Mouse (Mus musculus) gastrocnemius, postnatal 4 days (tissue): ENCODE measurements around the gene Ewsr1. TPM values are rescaled to one million over a fixed set of nuclear protein-coding genes. Genes with fewer than 3 reads are reported as not detected.
"Not testable (repeated sequence)": the region's sequence is repeated elsewhere in the genome, so short reads cannot be mapped to it uniquely, and the experiment has no call there.

Source experiments
- DNase-seq, 2 experiments: peaks; one replicate each; pipeline ENCODE4 v3.0.0; 2021 to 2022; ENCODE audit warnings: low spot score in 2 of 2, mixed read lengths in 2 of 2
- total RNA-seq, 2 experiments: library from RNA; stranded (reverse); gene quantifications; 2 replicates each; pipeline ENCODE4 v1.2.3; 2021

The Ewsr1 gene
- total RNA-seq, 2 experiments from 2014 or later, result 205 to 243 TPM

- no peak for DNase-seq
These were observed 881 bp downstream of the Ewsr1 start for GRCm38 (mm10) chr11:5098035-5098735.

GRCm38 (mm10) chr11:5096480-5097020 is 2.5 kb downstream of the Ewsr1 start:
- DNase-seq, result no peak

- no peak for DNase-seq
These were observed 3.2 kb downstream of the Ewsr1 start for GRCm38 (mm10) chr11:5095877-5096276.

DNA sequence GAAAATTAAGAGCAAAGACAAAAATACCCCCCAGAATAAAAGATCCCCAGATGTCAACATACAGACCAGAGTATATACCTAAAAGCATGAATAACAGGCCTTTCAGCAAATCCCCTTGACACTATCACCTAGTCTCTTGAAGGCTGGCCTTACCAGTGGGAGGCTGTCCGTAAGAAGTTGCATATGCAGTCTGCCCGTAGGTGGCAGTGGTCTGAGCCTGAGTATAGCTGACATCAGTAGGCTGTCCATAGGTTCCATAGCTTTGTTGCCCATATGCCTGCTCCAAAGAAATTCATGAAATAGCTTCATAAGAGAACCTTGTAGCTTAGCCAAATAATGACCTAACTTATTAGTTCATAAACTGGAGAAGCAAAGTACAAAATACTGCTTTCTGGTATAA is 7.4 kb downstream of the Ewsr1 start:
- no peak for DNase-seq

DNA sequence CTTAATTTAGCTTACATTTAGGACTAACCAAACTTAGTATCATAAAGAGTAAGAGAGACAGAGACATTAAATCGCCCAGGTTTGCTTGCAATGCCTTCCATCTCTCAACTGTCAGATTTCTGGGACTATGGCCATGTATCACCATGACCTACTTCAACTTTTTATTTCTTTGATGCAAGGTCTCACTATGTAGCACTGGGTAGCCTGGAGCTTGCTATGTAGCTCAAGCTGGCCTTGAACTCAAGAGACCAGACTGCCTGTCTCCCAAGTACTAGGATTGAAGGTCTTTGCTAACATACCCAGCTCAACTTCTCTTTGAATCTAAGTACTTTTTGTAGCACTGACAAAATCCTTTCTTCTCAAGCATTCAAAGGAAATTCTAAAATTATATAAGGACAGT is 9.9 kb downstream of the Ewsr1 start:
- DNase-seq, result no peak

DNA sequence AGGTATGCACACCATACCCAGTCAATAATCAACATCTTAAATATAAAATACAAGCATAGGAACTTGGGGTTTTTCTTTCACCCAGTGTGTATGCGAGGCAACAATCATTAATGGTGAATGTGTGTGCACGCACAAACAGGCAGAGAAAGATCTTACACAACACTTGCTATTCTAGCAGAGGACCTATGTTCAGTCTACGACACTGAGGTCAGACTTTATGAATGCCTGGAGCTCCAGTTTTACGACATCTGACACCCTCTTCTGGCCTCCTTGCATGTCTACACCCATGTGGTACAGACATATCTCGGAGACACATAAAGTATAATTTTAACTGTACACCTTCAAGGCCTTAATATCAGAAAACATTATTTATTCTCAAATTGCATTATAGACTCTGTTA is 22.2 kb downstream of the Ewsr1 start:
- DNase-seq, result not testable (repeated sequence)

GRCm38 (mm10) chr11:5075760-5076159 is 23.3 kb downstream of the Ewsr1 start:
- DNase-seq, result no peak

- no peak for DNase-seq
These were observed 24.2 kb downstream of the Ewsr1 start for GRCm38 (mm10) chr11:5074882-5075281.

DNA sequence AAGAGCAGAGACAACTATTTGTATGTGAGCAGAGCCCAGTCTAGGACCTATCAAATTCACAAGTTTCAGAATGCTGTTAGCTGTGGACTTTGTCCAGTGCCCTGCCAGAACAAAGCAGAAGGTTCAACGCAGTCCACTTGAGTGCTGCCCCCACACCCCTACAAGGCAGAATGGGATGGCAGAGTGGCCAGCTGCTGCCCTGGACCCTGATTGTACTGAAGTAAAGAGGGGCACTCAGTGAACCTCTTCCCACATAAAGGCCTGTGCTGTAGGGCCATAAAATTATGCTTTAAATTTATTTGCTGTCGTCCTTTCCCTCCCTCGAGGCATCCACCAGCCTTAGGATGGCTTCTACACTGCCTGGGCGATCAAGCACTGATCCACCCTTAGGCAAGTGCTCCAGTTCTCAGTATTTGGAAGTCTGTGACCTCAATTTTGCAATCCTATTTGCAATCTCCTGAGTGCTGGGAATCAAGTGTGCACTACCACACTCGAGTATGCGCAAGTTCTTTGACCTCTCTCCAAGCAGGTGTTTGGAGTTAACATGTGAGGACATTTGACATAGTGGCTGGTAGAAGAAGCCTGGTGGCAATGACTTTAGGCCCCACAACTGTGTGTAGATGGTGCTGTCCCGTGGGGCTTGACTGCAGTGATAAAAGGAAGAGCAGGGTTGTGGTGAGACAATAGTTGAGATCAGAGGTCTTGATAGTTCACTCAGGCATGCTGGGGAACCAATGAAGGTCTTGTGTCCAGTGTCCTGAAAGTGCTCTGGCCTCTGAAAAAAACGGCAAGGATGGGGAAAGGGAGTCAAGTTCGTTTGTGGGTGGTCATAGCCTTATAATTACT is 30.7 kb downstream of the Ewsr1 start:
- no peak for DNase-seq

DNA sequence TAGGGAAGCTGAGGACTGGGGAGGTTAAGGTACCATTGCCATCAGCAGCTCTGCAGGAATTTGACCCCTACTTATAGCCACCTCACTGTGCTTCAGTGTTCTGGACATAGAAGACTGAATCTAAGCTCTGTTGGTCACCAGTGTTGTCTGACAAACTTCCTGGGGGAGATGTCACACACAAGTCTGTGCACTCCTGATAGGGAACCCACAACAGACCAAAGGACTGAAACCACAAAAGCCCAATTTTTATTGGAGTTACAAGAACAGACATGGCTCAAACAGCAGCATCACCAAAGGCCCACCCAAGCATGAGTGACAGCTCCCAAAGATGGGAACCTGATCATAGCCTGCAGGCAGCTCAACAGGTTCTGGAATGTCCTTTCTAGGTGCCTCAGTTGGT is 32.0 kb downstream of the Ewsr1 start:
- DNase-seq, result no peak

DNA sequence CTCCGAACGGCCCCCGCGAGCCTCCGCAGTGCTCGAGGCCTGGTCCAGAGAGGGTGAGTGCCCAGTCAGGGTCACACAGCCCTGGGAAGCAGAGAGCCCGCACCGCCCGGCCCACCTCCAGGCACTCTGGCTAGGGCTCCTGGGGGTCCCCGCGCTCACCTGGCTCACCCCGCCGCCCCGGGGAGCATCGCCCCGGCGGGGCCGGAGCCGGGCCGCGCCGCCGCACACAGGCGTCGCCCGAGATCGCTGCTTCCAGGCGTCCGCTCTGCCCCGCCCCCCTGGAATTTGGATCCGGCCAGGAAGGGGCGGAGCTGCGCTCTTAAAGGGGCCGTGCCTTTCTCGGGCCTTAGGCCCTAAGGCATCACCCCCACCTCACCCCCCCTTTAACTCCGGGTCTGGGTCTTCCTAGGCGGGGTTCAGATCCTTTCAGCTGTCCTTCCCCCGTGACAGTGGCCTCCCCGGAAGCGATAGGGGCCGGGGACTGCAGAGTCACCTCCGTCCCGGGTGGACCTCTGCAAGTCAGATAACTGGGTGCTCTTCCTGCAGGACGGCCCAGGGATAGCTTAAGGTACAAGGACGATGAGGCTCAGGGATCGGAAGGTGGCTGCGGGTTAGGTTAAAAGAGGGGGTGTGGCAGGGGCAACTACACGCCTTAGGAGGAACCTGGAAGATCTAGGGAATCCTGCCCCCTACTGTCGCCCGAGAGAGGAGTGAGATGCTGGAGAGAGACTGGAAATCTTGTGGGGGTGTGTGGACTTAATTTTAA is 33.8 kb downstream of the Ewsr1 start, which contains the start of gene Gas2l1:
Gas2l1 (minus strand) TSS at position 272 of the 766 bp plus-strand sequence.
- DNase-seq, result peak; percentile 82 to 91

GRCm38 (mm10) chr11:5064282-5065055 is 34.6 kb downstream of the Ewsr1 start:
- no peak for DNase-seq

DNA sequence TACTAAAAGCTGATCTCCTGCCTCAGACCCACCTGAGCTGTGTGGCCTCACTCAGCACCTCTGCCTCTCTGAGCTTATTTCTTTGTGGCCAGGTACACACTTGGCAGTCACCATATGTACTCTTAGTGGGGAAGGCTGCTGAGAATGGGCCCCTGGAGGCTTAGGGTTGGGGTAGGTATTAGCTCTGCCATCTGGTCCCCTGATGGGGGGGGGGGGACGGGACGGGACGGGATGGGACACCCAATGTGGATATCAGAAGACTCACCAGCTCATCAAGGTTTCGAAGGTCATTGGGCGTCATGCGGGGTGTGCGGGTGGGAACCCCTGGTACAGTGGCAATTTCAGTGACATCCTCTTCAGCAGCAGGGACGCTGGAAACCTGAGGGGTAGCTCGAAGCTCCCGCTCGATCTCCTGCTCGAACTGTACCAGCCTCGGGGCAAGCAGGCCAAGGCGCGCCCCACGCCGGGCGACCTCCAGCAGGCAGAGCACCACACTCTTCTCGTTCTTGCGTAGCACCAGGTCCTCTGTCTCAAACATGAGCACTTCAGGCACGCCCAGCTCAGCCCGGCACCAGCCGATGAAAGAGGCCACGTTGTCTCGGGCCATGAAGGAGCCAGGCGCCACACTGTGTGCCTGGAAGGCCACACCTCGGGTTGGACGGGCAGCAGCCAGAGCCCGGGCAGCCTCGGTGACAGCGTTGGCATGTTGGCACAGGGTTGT is 35.3 kb downstream of the Ewsr1 start:
- no peak for DNase-seq

GRCm38 (mm10) chr11:5062860-5063505 is 36.1 kb downstream of the Ewsr1 start:
- DNase-seq, result no peak

GRCm38 (mm10) chr11:5062326-5062725 is 36.7 kb downstream of the Ewsr1 start:
- peak in 1 of 2 experiments; percentile 31 for DNase-seq

DNA sequence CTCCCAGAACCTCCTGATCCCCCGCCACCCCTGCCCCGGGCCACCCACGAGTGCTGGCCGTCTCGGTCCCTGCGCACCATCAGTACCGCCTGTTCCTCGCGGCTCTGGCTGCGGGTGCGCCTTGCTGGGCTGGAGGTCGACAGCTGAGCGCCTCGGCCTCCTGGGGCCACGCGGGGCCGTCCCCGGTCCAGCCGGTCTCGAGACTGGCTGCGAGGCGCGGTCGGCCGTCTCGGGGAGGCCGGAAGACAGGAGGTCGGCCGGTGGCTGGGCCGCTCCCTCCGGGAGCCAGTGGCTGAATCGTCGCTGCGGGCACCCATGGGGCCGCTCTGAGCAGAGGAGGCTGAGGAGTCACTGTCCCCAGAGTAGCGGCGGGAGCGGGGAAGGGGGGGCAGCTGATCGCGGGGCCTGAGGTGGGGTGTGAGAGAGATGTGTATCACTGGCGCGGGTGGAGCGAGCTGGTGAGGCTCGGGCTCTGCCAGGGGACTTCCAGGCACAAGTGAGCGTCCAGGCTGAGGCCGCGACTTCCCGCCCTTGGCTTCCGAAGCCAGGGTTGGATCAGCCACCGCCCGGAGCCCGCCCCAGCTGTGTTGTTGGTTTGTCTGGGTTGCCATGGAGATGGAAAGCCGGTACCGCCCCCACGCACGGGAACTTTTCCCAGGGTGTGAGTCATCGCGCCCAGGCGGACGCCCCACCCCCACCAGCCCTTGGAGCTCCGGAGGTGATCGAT is 37.5 kb downstream of the Ewsr1 start:
- DNase-seq, result peak; percentile 93 to 95

GRCm38 (mm10) chr11:5060756-5061412 is 38.2 kb downstream of the Ewsr1 start:
- peak in 1 of 2 experiments; percentile 25 for DNase-seq

DNA sequence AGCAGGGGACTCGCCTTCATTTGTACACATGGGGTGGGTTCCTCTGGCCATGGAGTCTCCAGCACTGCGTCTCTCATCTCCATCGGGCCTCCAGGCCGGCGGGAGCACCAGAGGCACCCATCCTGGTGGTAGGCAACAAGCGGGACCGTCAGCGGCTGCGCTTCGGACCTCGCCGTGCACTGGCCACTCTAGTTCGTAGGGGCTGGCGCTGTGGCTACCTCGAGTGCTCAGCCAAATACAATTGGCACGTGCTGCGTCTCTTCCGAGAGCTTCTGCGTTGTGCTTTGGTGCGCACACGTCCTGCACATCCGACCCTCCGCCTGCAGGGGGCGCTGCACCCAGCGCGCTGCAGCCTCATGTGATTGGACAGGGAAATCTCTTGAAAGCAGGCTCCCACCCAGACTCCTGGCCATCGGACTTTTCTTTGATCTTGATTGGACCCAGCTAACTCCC is 39.3 kb downstream of the Ewsr1 start:
- peak in 1 of 2 experiments; percentile 43 for DNase-seq
